Mouse (Mus musculus) adrenal gland, postnatal 36 days (tissue): ENCODE data around the gene Midn. TPM values are rescaled to one million over a fixed set of nuclear protein-coding genes. Genes with fewer than 3 reads are reported as not detected.

Experiments used
- DNase-seq, 2 experiments: peaks; one replicate each; pipeline ENCODE4 v3.0.0; 2021; ENCODE audit warnings: mixed read lengths in 1 of 2
- total RNA-seq, 2 experiments: library from RNA; stranded (reverse); gene quantifications; 2 replicates each; pipeline ENCODE4 v1.2.3; 2021

Gene Midn
- total RNA-seq, 2 experiments from 2014 or later = 104 to 188 TPM

DNA sequence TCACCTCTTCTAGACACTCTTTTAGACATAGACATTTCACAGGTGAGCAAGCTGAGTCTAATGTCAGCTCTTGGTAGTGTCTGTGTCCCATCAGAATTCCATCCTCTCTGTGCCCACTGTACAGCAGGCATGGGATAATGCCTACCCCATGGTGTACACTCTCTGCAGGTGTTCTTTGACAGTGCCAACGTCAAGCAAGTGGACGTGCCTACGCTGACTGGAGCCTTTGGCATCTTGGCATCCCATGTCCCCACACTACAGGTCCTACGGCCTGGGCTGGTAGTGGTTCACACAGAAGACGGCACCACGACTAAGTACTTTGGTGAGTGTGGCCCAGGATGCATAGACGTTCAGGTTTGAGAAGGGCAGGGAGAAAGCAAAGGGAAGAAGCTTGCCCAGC, 4.4 kb upstream of the Midn start:
- DNase-seq = no peak

DNA sequence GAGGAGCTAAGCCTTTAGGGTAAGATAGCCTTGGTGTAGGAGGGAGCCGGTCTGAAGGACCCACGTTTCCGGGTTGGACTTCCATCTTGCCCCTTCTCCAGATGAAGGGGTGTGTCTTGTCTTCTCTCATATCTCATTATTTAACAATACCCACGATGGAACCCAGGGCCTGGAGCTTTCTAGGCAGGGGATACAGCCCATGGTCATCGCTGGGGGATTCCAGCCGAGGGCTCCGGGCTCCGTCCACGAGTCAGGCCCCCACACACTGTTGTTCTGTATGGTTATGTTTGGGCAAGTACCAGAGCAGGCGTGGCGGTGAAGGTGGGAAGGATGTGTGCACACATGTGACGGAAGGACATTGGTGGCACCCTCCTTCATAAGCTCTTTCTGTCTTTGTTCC, 3.9 kb upstream of the Midn start:
- DNase-seq = no peak

DNA sequence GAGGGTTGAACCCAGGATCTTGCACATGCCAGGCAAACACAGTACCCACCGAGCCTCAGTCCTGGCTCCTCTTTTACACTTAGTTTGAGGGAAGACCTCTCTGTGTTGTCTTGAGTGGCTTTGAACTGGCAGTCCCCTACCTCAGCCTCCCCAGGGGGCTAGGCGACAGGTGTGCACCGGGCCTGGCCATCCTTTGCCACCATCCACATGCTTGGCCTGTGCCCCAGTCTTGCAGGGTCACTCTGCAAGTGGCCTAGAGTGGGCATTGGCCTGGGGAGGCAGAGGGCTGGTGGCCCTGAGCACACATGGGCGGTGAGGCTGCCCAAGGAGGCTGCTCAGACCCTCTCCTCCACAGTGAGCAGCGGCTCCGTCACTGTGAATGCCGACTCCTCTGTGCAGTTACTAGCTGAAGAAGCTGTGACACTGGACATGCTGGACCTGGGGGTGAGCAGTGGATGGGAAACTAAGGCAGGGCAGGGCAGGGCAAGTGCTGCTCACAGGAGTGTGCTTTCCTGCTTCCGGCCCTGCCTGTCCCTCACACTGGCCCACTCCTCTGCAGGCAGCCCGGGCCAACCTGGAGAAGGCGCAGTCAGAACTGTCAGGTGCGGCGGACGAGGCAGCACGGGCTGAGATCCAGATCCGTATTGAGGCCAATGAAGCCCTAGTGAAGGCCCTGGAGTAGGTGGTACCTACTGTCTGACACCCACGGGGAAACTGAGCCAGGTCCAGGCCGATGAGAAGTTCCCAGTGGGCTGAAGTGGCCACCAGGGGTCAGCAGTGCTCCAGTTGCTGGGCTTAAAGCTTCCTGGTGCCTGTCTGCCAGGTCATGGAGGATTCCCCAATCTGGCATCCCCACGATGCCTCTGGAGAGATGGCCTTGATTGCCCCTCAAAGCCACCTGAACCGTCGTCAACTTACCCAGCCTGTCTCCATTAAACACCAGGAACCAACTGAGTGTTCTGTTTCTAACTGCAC, 2.9 kb upstream of the Midn start:
- peak; percentile 80 to 86 for DNase-seq

DNA sequence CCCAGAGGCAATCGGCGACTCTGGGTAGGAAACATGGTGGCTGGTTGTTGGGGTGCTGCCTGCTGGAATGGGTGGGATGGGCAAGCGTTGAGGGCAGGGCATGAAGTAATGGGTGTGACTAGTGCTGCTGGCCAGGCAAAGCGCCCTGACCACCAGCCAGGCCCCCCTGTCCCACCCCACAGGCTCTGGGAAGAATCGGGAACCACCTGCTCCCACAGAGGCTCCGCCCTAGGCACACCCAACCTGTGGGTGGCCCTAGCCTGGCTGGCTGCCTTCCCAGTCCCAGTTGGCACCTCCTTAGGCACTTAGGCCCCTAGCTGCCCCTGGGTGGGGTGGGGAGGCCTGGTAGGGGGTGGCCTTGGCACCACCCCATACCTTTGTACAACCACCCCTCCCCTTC, 2.2 kb upstream of the Midn start:
- no peak for DNase-seq

DNA sequence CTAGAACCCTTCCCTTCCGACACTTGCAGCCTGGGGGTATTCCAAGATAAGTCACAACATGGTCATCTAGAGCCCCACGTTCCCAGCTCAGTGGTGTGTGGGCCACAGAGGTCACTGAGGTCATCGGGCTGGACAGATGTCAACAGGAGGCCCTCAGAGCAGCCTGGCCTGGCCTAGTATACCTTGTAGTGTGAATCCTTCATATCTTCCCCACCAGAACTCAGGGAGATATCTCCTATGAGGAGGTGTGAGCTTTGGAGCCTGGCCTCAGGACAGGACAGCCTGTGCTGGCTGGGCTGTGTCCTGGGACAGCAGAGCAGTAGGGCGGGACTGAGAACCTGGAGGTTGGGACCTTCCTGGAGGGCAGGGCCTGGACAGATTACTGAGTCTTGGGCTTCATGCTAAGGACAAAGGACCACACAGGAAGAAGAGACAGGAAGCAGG, 1.5 kb upstream of the Midn start:
- DNase-seq = no peak

DNA sequence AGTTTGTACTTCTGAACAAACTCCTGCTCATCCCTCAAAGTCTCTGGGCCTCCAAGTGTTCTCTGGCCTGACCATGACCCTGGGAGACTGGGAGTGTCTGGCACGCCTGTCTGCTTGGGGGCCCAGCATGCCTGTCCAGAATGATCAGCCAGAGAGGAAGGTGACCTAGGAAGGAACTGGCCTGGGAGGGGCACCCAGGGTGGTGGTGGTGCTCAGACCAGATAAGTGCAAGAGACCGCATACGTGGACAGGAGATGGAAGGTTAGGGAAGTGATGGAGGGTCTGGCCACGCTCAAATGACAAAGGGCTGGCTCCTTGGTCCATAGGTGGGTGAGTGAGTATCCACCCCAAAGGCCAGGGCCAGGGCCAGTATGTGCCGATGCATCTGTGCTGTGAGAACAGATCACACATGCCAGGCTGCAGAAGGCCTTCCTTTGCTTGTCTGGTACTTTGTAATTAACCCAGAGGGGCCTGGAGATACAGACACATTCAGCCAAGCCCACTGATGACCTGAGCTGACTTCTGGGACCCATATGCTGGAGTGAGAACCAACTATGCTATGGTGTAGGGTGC, 840 bp upstream of the Midn start:
- DNase-seq = no peak

DNA sequence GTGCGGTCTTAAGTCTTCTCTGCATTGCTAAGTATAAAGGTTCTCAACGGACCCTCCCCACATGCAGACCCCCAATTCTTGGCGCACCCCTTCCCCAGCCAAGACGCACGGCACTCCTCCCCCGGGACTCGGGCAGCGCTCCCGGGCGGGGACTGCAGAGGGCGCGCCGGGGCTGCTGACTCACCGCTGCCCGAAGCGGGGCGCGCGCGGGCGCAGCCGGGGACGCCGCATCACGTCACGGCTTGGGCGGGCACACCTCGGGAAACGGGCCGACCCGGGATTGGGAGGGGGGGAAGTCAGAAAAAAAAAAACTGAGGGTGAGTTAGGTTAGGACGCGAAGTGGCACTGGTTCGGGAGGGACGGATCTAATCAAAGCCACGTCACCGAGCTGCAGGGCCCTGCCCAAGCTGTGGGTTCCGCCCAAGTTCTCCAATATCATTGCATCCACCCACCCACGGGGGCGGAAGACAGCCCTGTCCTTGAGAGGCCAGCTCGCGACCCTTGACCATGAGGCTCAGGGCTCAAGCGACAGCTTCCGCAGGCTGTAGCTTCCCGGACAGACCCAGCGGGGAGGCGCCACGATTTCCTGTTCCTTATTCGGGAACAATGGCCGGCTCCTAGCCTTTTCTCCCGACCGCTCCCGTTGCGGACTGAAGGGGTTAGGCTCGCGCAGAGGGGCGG, 678 bp downstream of the Midn start:
- DNase-seq = peak; percentile 97

DNA sequence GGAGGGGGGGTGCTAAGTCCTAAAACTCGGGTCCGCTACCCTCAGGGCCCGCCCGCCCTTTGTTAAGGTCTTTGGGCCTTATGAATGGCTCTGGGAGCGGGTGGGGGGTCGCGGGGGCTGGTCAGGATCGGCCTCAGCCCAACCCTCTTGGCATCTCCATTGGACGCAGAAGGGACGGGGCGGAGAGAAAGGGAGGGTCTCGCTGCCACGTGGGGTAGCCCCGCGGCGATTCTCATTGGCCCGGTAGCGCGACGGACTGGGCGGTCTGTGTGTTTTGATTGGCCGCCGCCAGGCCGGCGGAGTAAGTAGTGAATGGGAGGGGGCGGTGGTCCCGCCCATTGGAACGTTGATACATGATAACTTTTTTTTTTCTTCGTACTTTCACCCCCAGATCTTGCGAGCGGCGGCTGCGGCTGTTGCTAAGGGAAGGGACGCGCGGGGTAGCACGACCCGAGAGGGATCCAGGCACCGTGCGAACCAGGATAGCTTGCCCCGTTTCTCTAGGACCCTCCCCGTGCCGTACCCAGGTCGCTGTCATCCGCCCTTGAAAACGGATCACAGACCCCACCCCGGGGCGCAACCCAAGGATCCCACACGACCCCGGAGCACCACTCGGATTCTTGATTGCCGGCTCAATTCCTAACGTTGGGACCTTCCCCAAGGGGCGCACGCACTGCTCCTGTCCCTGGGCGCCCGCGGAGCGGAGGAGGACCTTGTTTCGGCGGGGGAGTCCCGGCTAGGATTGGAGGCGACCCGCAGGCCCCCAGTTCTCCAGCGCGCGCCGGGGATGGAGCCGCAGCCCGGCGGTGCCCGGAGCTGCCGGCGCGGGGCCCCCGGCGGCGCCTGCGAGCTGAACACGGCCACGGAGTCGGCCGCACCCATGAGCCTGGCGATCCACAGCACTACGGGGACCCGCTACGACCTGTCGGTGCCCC, 1.5 kb downstream of the Midn start:
- peak; percentile 97 to 98 for DNase-seq

DNA sequence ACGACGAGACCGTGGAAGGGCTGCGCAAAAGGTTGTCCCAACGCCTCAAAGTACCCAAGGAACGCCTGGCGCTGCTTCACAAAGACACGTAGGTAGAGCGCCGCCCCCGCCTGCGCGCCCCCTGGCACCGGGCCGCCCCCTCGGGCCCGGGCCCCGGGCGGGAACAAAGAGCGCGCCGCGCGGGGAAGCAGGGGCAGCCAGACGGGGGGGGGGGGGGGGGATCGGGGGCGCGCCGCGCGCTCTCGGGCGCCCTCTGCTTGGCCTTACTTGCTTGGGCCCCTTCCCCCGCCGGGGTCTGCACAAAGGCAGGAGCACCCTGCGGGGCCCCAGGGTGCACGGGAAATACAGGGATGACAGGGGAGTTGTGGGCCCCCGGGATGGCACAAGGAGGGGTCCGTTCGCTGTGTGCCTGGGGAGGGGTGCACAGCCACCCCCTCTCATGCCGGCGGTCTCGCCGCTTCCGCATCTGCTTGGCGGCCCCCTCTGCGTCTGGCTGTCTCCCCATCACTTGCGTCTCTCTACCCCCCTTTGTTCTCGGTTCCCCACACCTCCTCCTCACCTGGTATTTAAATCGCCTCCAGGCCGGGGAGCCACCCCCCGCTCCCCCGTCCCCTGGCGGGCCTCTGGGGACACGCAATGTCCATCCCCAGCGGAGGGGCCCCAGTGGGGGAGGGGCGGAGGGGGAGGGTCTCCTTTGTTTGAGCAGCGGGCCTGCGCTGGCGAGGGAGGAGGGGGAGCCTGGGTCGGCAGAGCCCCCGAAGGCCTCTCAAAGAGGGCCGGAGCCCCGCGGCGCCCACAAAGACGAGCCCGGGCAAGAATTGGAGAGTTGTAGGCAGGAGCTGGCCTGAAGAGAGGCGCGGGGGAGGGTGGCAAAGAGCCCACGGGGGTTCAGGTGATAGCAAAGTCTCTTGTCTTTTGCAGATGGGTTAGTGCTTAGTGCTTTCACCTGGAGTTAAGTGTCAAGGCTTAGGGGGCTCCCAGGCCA, 2.4 kb downstream of the Midn start:
- peak in 1 of 2 experiments; percentile 65 for DNase-seq

DNA sequence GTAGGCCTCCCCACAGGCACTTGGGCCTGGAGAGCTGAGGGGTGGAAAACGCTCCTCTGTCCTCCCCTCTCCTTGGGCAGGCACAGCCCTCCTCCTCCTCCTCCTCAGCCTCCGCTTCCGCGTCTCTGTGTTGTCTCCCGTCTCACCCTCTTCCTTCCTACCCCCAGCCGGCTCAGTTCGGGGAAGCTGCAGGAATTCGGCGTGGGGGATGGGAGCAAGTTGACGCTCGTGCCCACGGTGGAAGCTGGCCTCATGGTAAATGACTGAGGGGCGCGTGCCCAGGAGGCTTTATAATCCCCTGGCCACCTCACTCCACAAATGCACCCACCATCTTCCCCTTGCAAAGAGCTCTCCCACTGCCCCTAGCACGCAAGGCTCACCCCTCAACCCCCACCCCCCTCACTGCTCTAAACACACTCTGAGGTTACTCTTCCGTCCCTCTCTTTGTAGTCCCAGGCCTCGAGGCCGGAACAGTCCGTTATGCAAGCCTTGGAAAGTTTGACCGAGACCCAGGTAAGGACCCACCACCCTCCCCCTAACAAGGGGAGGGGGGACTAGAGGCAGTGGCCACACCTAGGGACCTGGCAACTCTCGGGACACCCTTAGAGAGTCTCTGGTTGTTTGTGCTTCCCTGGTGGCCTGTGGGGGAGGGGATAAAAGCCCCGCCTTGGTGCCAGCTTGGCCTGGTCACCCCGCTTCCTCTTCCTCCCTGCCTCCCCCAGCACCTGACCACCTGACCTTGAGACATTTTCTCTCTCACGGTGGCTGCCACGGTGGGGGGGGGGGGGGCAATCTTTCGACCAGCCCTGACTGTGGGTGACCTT, 3.4 kb downstream of the Midn start:
- DNase-seq = peak; percentile 76 to 86

DNA sequence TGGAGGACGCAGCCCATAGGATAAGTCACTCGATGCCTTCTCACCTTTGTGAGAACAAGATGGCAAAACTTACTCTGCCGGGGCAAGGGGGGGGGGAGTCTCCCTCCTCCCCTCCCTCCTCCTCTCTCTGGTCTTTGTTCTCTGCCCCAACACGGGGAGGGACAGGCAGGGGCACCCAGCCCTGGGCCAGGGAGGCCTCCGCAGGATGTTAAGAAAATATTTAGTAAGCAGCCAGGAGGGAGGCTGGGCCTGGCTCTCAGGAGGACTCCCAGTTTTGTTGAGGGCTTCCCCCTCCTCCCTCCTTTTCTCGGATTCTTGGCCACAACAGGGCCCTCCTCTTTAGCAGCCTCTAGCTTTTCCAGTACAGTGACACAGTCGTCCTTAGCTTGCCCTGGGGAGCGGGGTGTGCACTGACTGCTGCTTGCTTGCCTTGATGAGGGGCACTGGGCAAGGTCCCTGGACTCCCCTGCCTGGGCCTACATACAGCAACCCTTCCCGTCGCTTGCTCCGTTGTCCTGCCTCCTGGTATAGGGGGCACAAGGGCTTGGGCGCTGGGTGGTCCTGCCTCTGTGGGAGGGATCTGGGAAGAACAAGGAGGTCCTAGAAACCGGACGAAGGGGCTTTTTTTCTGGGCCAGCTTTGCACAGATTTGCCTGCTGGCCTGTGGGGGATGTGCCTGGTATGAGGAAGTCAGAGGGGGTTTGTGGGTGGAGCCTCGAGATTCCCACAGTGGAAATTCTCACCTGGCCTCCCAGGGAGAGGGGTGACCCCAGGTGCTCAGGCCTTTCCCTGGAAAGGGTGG, 4.2 kb downstream of the Midn start:
- peak; percentile 49 to 64 for DNase-seq

DNA sequence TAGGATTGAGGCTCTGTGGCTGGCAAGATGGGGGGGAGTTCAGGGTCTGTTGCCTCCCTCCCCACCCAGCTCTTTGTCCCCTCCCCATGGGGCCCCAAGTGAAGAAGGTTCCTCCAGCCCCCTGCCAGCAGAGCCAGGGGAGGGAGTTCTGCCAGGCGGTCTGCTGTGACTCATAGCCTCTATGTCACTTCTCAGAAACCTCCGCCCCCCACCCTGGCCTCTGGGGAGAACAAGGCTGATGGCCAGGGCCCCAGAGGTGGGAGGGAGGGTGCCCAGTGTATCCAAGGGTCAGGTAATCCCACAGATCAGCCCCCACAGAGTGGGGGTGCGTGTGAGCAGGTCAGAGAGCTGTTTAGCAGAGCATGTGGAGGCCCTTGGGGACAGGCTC, 4.8 kb downstream of the Midn start:
- peak; percentile 87 to 91 for DNase-seq

DNA sequence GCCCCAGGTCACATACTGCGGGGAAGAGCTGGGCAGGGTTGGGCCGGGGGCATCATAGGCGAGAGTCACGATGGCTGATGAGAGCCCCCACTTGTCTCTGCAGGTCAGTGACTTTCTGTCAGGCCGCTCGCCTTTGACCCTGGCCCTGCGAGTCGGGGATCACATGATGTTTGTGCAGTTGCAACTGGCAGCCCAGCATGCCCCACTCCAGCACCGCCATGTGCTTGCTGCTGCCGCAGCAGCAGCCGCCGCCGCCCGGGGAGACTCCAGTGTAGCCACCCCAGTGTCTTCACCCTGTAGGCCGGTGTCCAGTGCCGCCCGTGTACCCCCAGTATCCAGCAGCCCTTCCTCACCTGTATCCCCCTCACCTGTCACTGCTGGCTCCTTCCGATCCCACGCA, 5.6 kb downstream of the Midn start:
- peak in 1 of 2 experiments; percentile 35 for DNase-seq

DNA sequence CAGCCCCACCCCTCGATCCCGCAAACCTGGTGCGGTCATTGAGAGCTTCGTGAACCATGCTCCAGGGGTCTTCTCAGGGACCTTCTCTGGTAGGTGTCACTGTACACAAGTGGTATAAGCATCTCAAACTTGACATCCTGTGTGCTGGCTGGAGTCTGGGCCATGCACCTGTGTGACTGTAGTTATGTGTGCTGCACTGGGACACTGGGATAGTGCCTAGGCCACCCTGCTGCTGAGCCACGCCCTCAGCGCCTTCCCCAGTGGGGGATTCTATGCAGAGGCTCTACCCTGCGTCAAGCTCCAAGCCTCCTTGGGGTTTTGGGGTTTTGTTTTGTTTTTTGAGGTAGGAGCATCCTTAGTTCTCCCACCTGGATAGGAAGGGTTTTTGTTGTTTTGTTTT, 6.3 kb downstream of the Midn start:
- DNase-seq = no peak

DNA sequence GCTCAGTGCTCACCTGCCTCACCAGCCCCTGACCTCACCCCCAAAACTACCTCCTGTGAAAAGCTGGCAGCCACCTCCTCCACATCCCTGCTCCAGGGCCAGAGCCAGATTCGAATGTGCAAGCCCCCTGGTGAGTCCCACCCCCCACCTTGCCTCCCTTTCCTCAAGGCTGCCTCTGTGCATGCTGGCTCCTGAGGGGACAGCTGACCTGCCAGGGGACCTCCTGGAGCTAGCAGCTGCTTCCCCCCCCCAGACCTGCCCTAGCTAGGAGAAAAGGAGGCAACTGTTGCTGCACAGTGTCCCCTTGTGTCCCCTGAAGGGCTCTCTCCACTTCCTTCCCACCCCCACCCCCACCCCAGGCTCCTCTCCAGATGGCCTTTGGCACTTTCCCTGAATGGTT, 7.2 kb downstream of the Midn start:
- DNase-seq = no peak

DNA sequence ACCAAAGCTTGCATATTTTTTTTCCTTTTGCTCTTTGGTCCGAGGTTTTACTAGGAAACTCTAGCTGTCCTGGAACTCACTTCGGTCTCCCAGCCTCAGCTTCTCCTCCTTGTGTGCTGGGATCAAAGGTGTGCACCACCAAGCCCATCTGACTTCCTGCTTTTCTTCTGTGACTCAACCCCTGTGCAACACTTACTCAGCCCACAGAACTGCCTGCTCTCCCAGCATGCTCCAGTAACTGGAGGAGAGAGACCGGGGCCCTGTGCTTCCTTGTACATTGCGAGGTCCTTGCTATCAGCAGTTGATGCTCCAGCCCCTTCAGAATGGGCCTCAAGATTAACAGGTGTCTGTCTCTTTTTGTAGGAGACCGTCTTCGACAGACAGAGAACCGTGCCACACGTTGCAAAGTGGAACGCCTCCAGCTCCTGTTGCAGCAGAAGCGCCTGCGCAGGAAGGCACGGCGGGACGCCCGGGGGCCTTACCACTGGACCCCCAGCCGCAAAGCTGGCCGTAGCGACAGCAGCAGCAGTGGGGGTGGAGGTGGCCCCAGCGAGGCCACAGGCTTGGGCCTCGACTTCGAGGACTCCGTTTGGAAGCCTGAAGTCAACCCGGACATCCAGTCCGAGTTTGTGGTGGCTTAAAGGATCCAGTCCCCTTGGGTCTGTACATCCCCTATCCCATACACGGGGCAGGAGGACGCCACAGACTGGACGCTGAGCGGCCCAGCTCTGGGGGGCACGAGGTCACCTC, 8.1 kb downstream of the Midn start:
- no peak for DNase-seq

DNA sequence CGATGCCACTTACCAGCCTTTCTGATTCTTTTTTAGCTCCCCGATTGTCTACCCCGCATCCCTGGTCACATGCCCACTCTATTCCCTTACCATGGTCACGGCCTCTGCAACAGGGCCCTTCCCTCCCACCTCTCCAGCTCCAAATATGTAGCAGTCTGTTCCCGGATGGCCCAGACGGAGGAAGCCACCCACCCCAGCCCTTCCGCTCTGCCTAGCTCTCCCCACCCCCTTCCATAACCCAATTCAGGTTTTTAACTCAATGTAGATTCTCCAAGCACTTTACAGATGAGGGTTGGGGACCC, 8.6 kb downstream of the Midn start:
- peak in 1 of 2 experiments; percentile 51 for DNase-seq
